Mouse (Mus musculus) liver, embryonic 13.5 days (tissue): Measurements from ENCODE around the gene Gm10256. TPM values are rescaled to one million over a fixed set of nuclear protein-coding genes. Genes with fewer than 3 reads are reported as not detected.
"Not testable (repeated sequence)": the region's sequence is repeated elsewhere in the genome, so short reads cannot be mapped to it uniquely, and the experiment has no call there.

Experiments used
- ATAC-seq: fragments of 200-750 bp; cut with Nextera tagmentation; 2 replicates; pipeline ENCODE4 v1.8.0; 2017; ENCODE audit warnings: low read depth, mild to moderate bottlenecking, moderate number of reproducible peaks, moderate library complexity
- DNase-seq: peaks from one replicate; pipeline ENCODE4 v3.0.0; 2022
- H3K27ac ChIP-seq: fragments of 300-500 bp; sonication (generic); 2 replicates; pipeline ENCODE4 v1.5.1; 2015; ENCODE audit warnings: moderate library complexity, mild to moderate bottlenecking, inconsistent platforms
- H3K27me3 ChIP-seq: fragments of 300-500 bp; sonication (generic); 2 replicates; pipeline ENCODE4 v1.6.1; 2015; ENCODE audit warnings: mild to moderate bottlenecking, inconsistent platforms
- H3K36me3 ChIP-seq: fragments of 300-500 bp; sonication (generic); 2 replicates; pipeline ENCODE4 v1.6.1; 2015; ENCODE audit warnings: mild to moderate bottlenecking, inconsistent platforms
- H3K4me1 ChIP-seq: fragments of 300-500 bp; sonication (generic); replicated peaks from 2 replicates; pipeline ENCODE4 v1.6.1; 2015; ENCODE audit warnings: inconsistent platforms
- H3K4me2 ChIP-seq: fragments of 300-500 bp; sonication (generic); 2 replicates; pipeline ENCODE4 v1.6.1; 2015; ENCODE audit warnings: inconsistent platforms, mild to moderate bottlenecking, moderate library complexity
- H3K4me3 ChIP-seq: fragments of 300-500 bp; sonication (generic); replicated peaks from 2 replicates; pipeline ENCODE4 v1.5.1; 2015; ENCODE audit warnings: mild to moderate bottlenecking, inconsistent platforms
- H3K9ac ChIP-seq: fragments of 300-500 bp; sonication (generic); 2 replicates; pipeline ENCODE4 v1.6.1; 2015; ENCODE audit warnings: mild to moderate bottlenecking, inconsistent platforms
- H3K9me3 ChIP-seq: fragments of 300-500 bp; sonication (generic); replicated peaks from 2 replicates; pipeline ENCODE4 v1.6.1; 2016; ENCODE audit warnings: inconsistent platforms
- WGBS: fragments of 180-500 bp; shearing (Covaris S2); methylation state at CpG from one replicate; pipeline ENCODE4 v1.1.7; 2015; ENCODE audit not compliant: insufficient replicate concordance; 5-methylcytosine and 5-hydroxymethylcytosine counted together
- polyA plus RNA-seq: library from polyadenylated mRNA; unstranded; fragments of >200 nt; fragmentation: Nextera tagmentation; extraction: Ambion mirVana; gene quantifications from 2 replicates; pipeline ENCODE4 v1.2.1, GENCODE M21; 2015

The Gm10256 gene
- polyA plus RNA-seq, result not detected in 2 replicates

DNA sequence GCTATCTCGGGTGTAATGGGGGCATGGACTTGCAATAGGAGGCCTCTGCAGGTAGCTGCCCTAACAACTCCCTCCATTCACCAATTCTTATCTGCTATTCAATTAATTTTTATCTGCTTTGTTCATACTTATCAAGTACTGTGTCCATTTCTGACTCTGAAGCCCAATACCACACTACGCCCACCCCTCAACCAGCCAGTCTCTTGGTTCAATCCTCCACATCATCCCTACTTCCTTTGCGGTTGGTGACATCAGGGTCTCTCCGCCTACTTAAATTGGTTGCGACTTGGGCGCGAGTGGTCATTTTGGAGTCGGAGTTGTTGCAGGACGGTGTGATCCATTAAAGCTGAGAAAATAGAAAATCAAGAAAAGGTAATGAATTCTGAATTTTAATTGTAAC is at the start of gene Gm10256, which contains the start of gene Rbmy:
Gm10256 (plus strand) TSS at position 320 of the 400 bp plus-strand sequence.
Rbmy (plus strand) TSS at position 301 of the 400 bp plus-strand sequence.
- WGBS, result no CpG with 5 or more reads among the region's 9 CpGs
- not testable (repeated sequence) for H3K4me2 ChIP-seq, ATAC-seq, H3K9me3 ChIP-seq, H3K27me3 ChIP-seq, H3K4me1 ChIP-seq, H3K27ac ChIP-seq, DNase-seq, H3K36me3 ChIP-seq, H3K9ac ChIP-seq, H3K4me3 ChIP-seq

- not testable (repeated sequence) for DNase-seq, H3K4me2 ChIP-seq, H3K27me3 ChIP-seq, H3K9ac ChIP-seq, H3K27ac ChIP-seq, ATAC-seq, H3K4me3 ChIP-seq, H3K36me3 ChIP-seq, H3K4me1 ChIP-seq, H3K9me3 ChIP-seq
- WGBS, result no CpG with 5 or more reads among the region's 8 CpGs
Observed at GRCm38 (mm10) chrY:2796105-2796504, 34.4 kb upstream of the Gm10256 start, which contains the start of gene Gm4064. Gene Gm4064 (minus strand): TSS chrY:2796205.

DNA sequence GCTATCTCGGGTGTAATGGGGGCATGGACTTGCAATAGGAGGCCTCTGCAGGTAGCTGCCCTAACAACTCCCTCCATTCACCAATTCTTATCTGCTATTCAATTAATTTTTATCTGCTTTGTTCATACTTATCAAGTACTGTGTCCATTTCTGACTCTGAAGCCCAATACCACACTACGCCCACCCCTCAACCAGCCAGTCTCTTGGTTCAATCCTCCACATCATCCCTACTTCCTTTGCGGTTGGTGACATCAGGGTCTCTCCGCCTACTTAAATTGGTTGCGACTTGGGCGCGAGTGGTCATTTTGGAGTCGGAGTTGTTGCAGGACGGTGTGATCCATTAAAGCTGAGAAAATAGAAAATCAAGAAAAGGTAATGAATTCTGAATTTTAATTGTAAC is 70.2 kb downstream of the Gm10256 start, which contains the start of gene Gm10352:
Gm10352 (plus strand) TSS at position 301 of the 400 bp plus-strand sequence.
- H3K9me3 ChIP-seq, H3K4me3 ChIP-seq, H3K4me2 ChIP-seq, H3K27me3 ChIP-seq, ATAC-seq, H3K9ac ChIP-seq, H3K4me1 ChIP-seq, H3K36me3 ChIP-seq, H3K27ac ChIP-seq, DNase-seq: not testable (repeated sequence)
- no CpG with 5 or more reads among the region's 9 CpGs for WGBS

Other genes starting within 250 kb of the Gm10256 start
- not detected in 2 replicates for gene H2al2c, start 231.6 kb upstream of the Gm10256 start, polyA plus RNA-seq
- not detected in 2 replicates for gene Sry, start 167.0 kb upstream of the Gm10256 start, polyA plus RNA-seq
- gene H2al2b, start 110.0 kb upstream of the Gm10256 start, polyA plus RNA-seq, result not detected in 2 replicates
- gene Gm4064, start 34.5 kb upstream of the Gm10256 start, polyA plus RNA-seq, result not detected in 2 replicates
- gene Rbmy, start within 50 bp of the Gm10256 start, polyA plus RNA-seq, result not detected in 2 replicates
- gene Gm10352, start 70.3 kb downstream of the Gm10256 start, polyA plus RNA-seq, result not detected in 2 replicates
- gene Gm29289, start 101.9 kb downstream of the Gm10256 start, polyA plus RNA-seq, result not detected in 2 replicates